Mouse (Mus musculus) MN1 (cell line): ENCODE results near the gene Ppp2r5a.

ENCODE experiments used
- DNase-seq: peaks from one replicate; pipeline ENCODE4 v3.0.0-alpha.2; 2016; ENCODE audit warnings: low spot score

Ppp2r5a gene

GRCm38 (mm10) chr1:191326233-191326882, 76.7 kb downstream of the Ppp2r5a start:
- peak; percentile 50 for DNase-seq

DNA sequence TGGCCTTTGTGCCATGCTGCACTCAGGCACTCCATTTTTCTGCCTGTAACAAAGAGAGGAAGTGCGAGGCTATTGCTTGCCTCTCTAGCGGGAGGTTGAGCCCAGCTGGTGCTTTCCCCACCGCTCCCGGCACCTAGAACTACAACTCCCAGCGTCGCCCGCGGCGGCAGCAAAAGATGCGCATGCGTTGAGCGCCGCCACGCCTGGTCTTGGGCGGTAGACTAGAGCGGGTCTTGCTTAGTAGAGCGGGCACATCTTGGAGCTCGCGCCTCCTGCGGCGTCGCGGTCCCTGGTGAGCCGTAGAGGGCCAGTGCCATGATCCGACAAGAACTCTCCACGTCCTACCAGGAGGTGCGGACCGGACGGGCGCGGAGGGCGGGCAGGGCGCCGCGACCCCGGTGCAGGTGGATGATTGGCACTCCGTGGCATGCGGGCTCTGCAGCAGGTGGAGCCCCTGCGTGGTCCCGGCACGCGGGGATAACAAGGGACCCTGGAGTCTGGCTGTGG, 77.3 kb downstream of the Ppp2r5a start, which contains the start of gene Tmem206:
Gene Tmem206, plus strand, starts transcription at position 187 of the 507 bp plus-strand sequence.
- DNase-seq = peak; percentile 98

- DNase-seq = no peak
Observed at GRCm38 (mm10) chr1:191324733-191325590, 78.1 kb downstream of the Ppp2r5a start.

GRCm38 (mm10) chr1:191323381-191323780, 79.7 kb downstream of the Ppp2r5a start:
- DNase-seq = no peak

DNA sequence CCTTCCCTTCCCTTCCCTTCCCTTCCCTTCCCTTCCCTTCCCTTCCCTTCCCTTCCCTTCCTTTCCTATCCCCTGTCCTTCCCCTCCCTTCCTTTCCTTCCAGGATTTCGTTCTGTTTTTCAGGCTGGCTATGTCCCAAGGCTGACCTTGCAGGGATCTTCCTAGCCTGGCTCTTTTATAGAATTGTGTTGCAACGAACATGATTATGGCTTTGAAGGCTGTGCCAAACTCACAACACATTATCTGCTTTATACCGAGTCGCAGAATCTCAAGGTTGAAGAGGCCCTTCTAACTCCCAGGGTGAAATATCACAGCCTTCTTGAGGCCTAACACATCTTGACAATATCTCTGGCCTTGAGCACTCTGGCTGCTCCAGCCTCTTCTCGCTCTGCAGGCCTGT, 84.4 kb downstream of the Ppp2r5a start:
- DNase-seq = peak; percentile 32

GRCm38 (mm10) chr1:191317591-191318196, 85.4 kb downstream of the Ppp2r5a start, which contains the start of gene Nenf:
Gene Nenf, minus strand, starts transcription at chr1:191318194.
- DNase-seq = peak; percentile 81

- DNase-seq = no peak
Observed at GRCm38 (mm10) chr1:191316818-191317217, 86.3 kb downstream of the Ppp2r5a start.

- DNase-seq = peak; percentile 74
Observed at GRCm38 (mm10) chr1:191313926-191314325, 89.1 kb downstream of the Ppp2r5a start.

DNA sequence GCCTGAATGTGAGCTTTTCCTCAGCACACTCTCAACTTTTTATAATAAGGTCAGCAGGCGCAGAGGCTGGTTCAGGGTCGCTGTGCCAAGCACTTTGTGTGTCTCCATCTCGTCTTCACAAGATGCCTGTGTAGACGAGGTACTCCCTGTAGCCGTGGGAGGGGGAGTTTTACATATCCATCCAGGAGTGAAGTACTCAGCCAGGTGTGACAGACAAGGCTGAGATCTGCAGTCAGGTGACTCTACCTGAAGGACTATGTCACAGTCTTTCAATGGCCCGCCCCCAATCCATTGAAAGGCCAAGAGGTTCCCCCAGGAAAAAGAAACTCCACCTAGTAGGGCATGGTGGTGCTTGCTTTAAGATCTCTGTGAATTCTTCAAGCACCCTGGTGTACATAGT, 89.9 kb downstream of the Ppp2r5a start:
- DNase-seq = no peak

DNA sequence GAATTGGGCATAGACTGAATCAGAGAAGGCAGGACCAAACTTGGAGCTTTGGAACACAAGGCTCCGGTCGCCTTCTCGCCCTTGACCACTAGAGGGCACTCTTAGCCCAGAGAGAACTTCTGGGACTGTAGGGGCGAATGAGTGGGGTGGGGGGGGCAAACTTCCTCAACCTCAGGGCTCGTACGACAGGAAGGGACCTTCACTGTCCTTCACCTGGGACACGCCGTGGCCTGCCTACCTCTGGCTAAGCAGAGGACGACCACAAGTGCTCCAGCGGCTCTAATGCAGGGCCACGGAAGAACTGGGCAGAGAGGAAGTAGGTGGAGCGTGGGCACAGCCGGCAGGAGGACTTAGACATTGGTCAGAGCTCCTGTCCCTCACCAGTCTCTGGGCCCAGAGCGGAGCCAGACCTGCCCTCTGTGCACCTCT, 90.5 kb downstream of the Ppp2r5a start:
- peak; percentile 92 for DNase-seq

GRCm38 (mm10) chr1:191311296-191311898, 91.7 kb downstream of the Ppp2r5a start:
- no peak for DNase-seq

GRCm38 (mm10) chr1:191307766-191308455, 95.2 kb downstream of the Ppp2r5a start:
- no peak for DNase-seq

- DNase-seq = no peak
Observed at GRCm38 (mm10) chr1:191306316-191306715, 96.8 kb downstream of the Ppp2r5a start.

GRCm38 (mm10) chr1:191305610-191306009, 97.5 kb downstream of the Ppp2r5a start:
- no peak for DNase-seq

DNA sequence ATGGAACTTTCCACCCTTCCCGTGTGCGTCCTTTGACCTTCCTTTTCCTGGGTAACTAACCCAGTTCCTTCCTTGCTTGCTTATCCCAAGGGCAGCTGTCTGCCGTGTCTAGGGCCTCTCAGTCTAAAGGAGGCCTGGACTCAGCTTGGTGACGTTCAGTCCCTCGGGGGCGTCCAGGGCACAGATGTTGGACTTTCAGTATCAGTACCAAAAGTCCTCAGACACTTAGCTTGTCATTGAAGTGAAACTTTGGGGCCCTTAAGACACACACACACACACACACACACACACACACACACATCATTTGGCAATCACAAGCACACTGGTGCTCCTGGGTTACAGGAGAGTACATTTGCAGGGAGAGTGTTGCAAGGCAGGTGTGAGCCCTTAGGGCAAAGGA, 98.9 kb downstream of the Ppp2r5a start:
- no peak for DNase-seq

GRCm38 (mm10) chr1:191303736-191304135, 99.3 kb downstream of the Ppp2r5a start:
- DNase-seq = no peak
